Mouse (Mus musculus) limb, embryonic 11.5 days (tissue): Measurements from ENCODE around the gene Rxfp2. TPM values are rescaled to one million over a fixed set of nuclear protein-coding genes. Genes with fewer than 3 reads are reported as not detected.

Experiments used
- polyA plus RNA-seq: library from polyadenylated mRNA; unstranded; fragments of >200 nt; fragmentation: Nextera tagmentation; extraction: Ambion mirVana; gene quantifications from 2 replicates; pipeline ENCODE4 v1.2.1, GENCODE M21; 2014

Rxfp2 gene
- polyA plus RNA-seq, 1 experiment from 2014 or later = 1.8 TPM

Other genes with a start within 250 kb of the Rxfp2 start
- 4.7 and 5.2 TPM in 2 replicates for gene Fry, start 100.0 kb downstream of the Rxfp2 start, polyA plus RNA-seq